In the genomic region with DNA sequence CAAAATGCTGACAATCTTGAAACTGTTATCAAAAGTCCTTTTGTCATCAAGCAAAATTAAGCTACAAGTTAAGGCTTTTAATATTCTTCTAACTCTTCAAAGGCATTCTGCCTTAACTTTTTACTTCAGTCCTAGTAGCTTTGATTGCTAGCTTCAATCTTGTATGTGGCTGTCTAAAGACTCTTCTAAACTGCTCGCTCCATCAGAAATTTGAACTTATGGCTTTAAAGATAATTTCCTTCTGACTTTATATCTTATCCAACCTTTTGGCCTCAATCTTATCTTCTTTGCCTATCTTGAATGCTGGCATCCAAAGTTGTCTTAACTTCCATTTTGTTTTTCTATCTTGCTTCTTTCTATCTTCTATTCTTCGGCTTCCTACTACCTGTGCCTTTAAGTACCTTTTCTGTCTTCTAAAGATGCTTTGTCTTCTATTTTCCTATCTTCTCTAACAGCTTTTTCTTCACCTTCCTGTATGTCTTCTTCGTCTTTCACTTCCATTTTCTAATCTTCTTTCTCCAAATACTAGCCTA, we compare ENCODE assay signal across 8 mouse cellular contexts. TPM values are rescaled to one million over a fixed set of nuclear protein-coding genes. Genes with fewer than 3 reads are reported as not detected.
DNase-seq lines count a peak whose midpoint lies in the region; ATAC-seq and TF ChIP-seq lines count a peak whose summit lies in the region.

No protein-coding gene starts in this region.

- no peaks in the 10 kb centered on the region for H3K9me3 ChIP-seq in heart, embryonic 16.5 days (replicated peaks; ENCODE audit: control insufficient read depth, low read length)
- H3K9me3 ChIP-seq in ES-E14 (ENCODE audit: control insufficient read depth, insufficient read depth, low read depth, low read length), result no peaks in the 10 kb centered on the region
- no peaks in the 10 kb centered on the region for H3K9me3 ChIP-seq in forebrain, postnatal 0 days (ENCODE audit: low read length)
- H3K9me3 ChIP-seq in midbrain, embryonic 12.5 days, result no peaks in the 10 kb centered on the region

- peak overlapping the region; percentile 96 for H3K9ac ChIP-seq in heart, embryonic 16.5 days (ENCODE audit: low read length)
- peak overlapping the region; percentile 87 for H3K9ac ChIP-seq in ES-E14 (ENCODE audit: insufficient read depth, low read depth, low read length, poor library complexity, severe bottlenecking)
- peak overlapping the region; percentile 97 for H3K9ac ChIP-seq in forebrain, postnatal 0 days
- peak overlapping the region; percentile 99 for H3K9ac ChIP-seq in midbrain, embryonic 12.5 days (replicated peaks)

- peaks cover 20% of the 10 kb centered on the region for H3K36me3 ChIP-seq in heart, embryonic 16.5 days (ENCODE audit: control insufficient read depth, insufficient read depth)
- H3K36me3 ChIP-seq in ES-E14 (ENCODE audit: control insufficient read depth, insufficient read depth, low read length, poor library complexity, severe bottlenecking), result peaks cover 40% of the 10 kb centered on the region
- peaks cover 15% of the 10 kb centered on the region for H3K36me3 ChIP-seq in forebrain, postnatal 0 days (ENCODE audit: insufficient read depth)
- H3K36me3 ChIP-seq in midbrain, embryonic 12.5 days, result peaks cover 23% of the 10 kb centered on the region

- in situ Hi-C loops in ES-E14 (cut with MboI; ENCODE audit: low sequenced_read_pairs in 2 of 2, unreplicated experiment in 2 of 2), result no loop called here

- no peaks in the 10 kb centered on the region for H3K27me3 ChIP-seq in heart, embryonic 16.5 days (ENCODE audit: control insufficient read depth, insufficient read depth, low read length)
- no peaks in the 10 kb centered on the region for H3K27me3 ChIP-seq in forebrain, postnatal 0 days (ENCODE audit: insufficient read depth, low read length)
- no peaks in the 10 kb centered on the region for H3K27me3 ChIP-seq in midbrain, embryonic 12.5 days

- peak overlapping the region; percentile 53 for H3K4me2 ChIP-seq in heart, embryonic 16.5 days (ENCODE audit: low read depth, low read length)
- peak overlapping the region; percentile 90 for H3K4me2 ChIP-seq in forebrain, postnatal 0 days (ENCODE audit: low read depth)
- peak overlapping the region; percentile 91 for H3K4me2 ChIP-seq in midbrain, embryonic 12.5 days (replicated peaks)

- ATAC-seq in heart, embryonic 16.5 days (replicated peaks; ENCODE audit: extremely low read depth, insufficient read depth, low FRiP score), result no peak
- ATAC-seq in forebrain, postnatal 0 days, result no peak
- no peak for ATAC-seq in midbrain, embryonic 12.5 days (ENCODE audit: low FRiP score, low read depth)
- no peak for ATAC-seq in cerebellum, adult (ENCODE audit: insufficient number of reproducible peaks, low FRiP score, low TSS enrichment)

- 0% methylated on average over 3 of the region's 3 CpGs for WGBS in heart, embryonic 16.5 days
- 4% methylated on average over 3 of the region's 3 CpGs for WGBS in forebrain, postnatal 0 days
- 14% methylated on average over 3 of the region's 3 CpGs for WGBS in midbrain, embryonic 12.5 days

- H3K4me1 ChIP-seq in heart, embryonic 16.5 days (ENCODE audit: control insufficient read depth, insufficient read depth, low read length), result peaks cover 30% of the 10 kb centered on the region
- H3K4me1 ChIP-seq in ES-E14 (ENCODE audit: control insufficient read depth in 2 of 2, insufficient read depth in 2 of 2, low read length in 2 of 2, poor library complexity in 1 of 2), result peaks cover 0 to 4% of the 10 kb centered on the region in 2 experiments; a peak in 2 of 4 replicates
- H3K4me1 ChIP-seq in forebrain, postnatal 0 days (ENCODE audit: insufficient read depth), result peaks cover 17% of the 10 kb centered on the region
- peaks cover 43% of the 10 kb centered on the region for H3K4me1 ChIP-seq in midbrain, embryonic 12.5 days

- DNase-seq in heart, postnatal 10 days, result no peak
- no peak for DNase-seq in ES-E14 (ENCODE audit: low read depth, low spot score)
- DNase-seq in forebrain, postnatal 0 days, result no peak
- DNase-seq in layer of hippocampus, postnatal 10 days (ENCODE audit: low spot score in 2 of 2), result no peak
- DNase-seq in adrenal gland, postnatal 36 days, result no peak

- H3K4me3 ChIP-seq in heart, embryonic 16.5 days (ENCODE audit: low read length), result peak overlapping the region; percentile 72
- H3K4me3 ChIP-seq in ES-E14 (ENCODE audit: insufficient read depth in 1 of 2, low read depth in 1 of 2, low read length in 2 of 2, poor library complexity in 1 of 2, severe bottlenecking in 1 of 2), result peak overlapping the region; percentile 51 to 77
- H3K4me3 ChIP-seq in forebrain, postnatal 0 days (ENCODE audit: low read depth, low read length), result peak overlapping the region; percentile 86
- H3K4me3 ChIP-seq in midbrain, embryonic 12.5 days, result peak overlapping the region; percentile 81

- intact Hi-C loops in heart, postnatal 10 days (cut with DNase I), result no loop called here

- TF ChIP-seq CTCF in forebrain, postnatal 0 days (IDR thresholded peaks at IDR 0.05; ENCODE audit: low read depth), result no peak

- peak overlapping the region; percentile 86 for H3K27ac ChIP-seq in heart, embryonic 16.5 days (ENCODE audit: low read length)
- H3K27ac ChIP-seq in ES-E14 (ENCODE audit: insufficient read depth, low read depth, low read length, poor library complexity, severe bottlenecking), result peak overlapping the region; percentile 87
- peak overlapping the region; percentile 100 for H3K27ac ChIP-seq in forebrain, postnatal 0 days (ENCODE audit: low read depth, low read length)
- H3K27ac ChIP-seq in midbrain, embryonic 12.5 days (replicated peaks), result peak overlapping the region; percentile 100

TF ChIP-seq in ES-E14, 5 proteins besides CTCF, POLR2A, EP300 and RAD21:
- TF ChIP-seq CHD2 (IDR thresholded peaks at IDR 0.05; ENCODE audit: low read depth, low read length) (no peak), ZNF384 (IDR thresholded peaks at IDR 0.05; ENCODE audit: low read depth, low read length) (no peak), MAFK (IDR thresholded peaks at IDR 0.05; ENCODE audit: insufficient read depth, low read depth, low read length) (no peak), HCFC1 (IDR thresholded peaks at IDR 0.05; ENCODE audit: borderline replicate concordance, insufficient read depth, low read length) (no peak), ZC3H11A (IDR thresholded peaks at IDR 0.05; ENCODE audit: borderline replicate concordance, low read depth, low read length) (no peak)
TF ChIP-seq in ES-E14: peak in this region for 0.

RNA-seq across cellular contexts. Expression of a gene that starts 30.3 kb away (rescaled TPM):
- 62.1 and 66.6 TPM in 2 replicates for polyA plus RNA-seq in heart, embryonic 16.5 days (2015; fragmentation: Nextera tagmentation; extraction: Ambion mirVana)
- total RNA-seq in heart, postnatal 10 days (2021), result 10 to 100 TPM; 63.4 to 65.7 TPM
- 55.6 and 80.8 TPM in 2 replicates for total RNA-seq in ES-E14 (2012; rRNA removed)
- 79.8 and 98.1 TPM in 2 replicates for total RNA-seq in forebrain, postnatal 0 days (2014; rRNA removed)
- polyA plus RNA-seq in forebrain, postnatal 0 days (2015; fragmentation: Nextera tagmentation; extraction: Ambion mirVana), result 62.7 and 68.8 TPM in 2 replicates
- 63.6 and 68.4 TPM in 2 replicates for polyA plus RNA-seq in midbrain, embryonic 12.5 days (2016; fragmentation: Nextera tagmentation; extraction: Ambion mirVana)
- 10 to 100 TPM; 67.3 to 72.8 TPM for total RNA-seq in layer of hippocampus, postnatal 10 days (2021)
- total RNA-seq in adrenal gland, postnatal 36 days (2021), result 100 to 1,000 TPM; 103 to 107 TPM
